Mouse (Mus musculus): ENCODE measurements around the gene Xlr5b.
"Not testable (repeated sequence)": the region's sequence is repeated elsewhere in the genome, so short reads cannot be mapped to it uniquely, and the experiment has no call there.

Gene Xlr5b

GRCm38 (mm10) chrX:73148496-73148895 lies at the start of gene Xlr5b:
Xlr5b (plus strand) TSS chrX:73148796.
- not testable (repeated sequence) for DNase-seq (ENCODE audit: low read depth)

GRCm38 (mm10) chrX:73116747-73117146 lies 31.8 kb upstream of the Xlr5b start, which contains the start of gene Gm14685:
Gm14685 (plus strand) TSS chrX:73117047.
- not testable (repeated sequence) for DNase-seq (ENCODE audit: low read depth)

GRCm38 (mm10) chrX:73122859-73123829 lies 25.5 kb upstream of the Xlr5b start:
- not testable (repeated sequence) for DNase-seq (ENCODE audit: low read depth)

GRCm38 (mm10) chrX:73143218-73143618 lies 5.4 kb upstream of the Xlr5b start:
- DNase-seq (ENCODE audit: low read depth): not testable (repeated sequence)

GRCm38 (mm10) chrX:73149350-73149749 lies 754 bp downstream of the Xlr5b start, which contains the start of gene DXBay18:
DXBay18 (minus strand) TSS chrX:73149450.
- DNase-seq (ENCODE audit: low read depth): not testable (repeated sequence)

GRCm38 (mm10) chrX:73176889-73177288 lies 28.3 kb downstream of the Xlr5b start, which contains the start of gene Spin2d:
Spin2d (minus strand) TSS chrX:73176989.
- DNase-seq (ENCODE audit: low read depth): not testable (repeated sequence)

- peak; percentile 26 for DNase-seq (ENCODE audit: low read depth)
Observed at GRCm38 (mm10) chrX:73191934-73192333, 43.3 kb downstream of the Xlr5b start, which contains the start of gene Xlr3b. Xlr3b (plus strand) TSS chrX:73192207.
